Mouse (Mus musculus): Measurements from ENCODE around the gene Olfr1360. TPM values are rescaled to one million over a fixed set of nuclear protein-coding genes. Genes with fewer than 3 reads are reported as not detected.
A peak's percentile ranks its signal among the peaks of the same experiment; 100 is the strongest.
"Not testable (repeated sequence)": the region's sequence is repeated elsewhere in the genome, so short reads cannot be mapped to it uniquely, and the experiment has no call there.

The Olfr1360 gene
- not detected in 2 replicates for total RNA-seq (2017)

DNA sequence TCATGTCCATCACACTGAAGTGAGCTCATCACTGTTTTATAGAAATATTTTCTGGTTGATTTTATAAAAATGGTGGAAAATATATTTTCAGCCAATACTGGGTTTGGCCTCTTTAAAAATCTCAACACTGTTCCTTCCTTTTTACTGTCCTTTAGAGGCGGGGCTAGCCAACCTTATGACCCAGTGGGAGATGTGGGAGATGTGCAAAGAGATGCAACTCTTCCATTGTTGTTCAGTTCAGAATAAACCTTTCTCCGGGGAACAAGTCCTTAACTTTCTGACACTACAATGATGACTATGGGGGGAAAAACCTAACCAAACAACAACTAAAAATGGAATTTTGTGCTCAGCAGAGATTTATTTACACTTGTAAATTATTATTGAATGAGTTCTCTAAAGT is at the start of gene Olfr1360:
TSS of gene Olfr1360 (minus strand) at position 101 of the 400 bp plus-strand sequence.
- ATAC-seq (replicated peaks in 1 of 2; ENCODE audit: insufficient read depth in 1 of 2, low FRiP score in 2 of 2, low TSS enrichment in 1 of 2, low read depth in 1 of 2, poor library complexity in 2 of 2, severe bottlenecking in 2 of 2), result no peak

DNA sequence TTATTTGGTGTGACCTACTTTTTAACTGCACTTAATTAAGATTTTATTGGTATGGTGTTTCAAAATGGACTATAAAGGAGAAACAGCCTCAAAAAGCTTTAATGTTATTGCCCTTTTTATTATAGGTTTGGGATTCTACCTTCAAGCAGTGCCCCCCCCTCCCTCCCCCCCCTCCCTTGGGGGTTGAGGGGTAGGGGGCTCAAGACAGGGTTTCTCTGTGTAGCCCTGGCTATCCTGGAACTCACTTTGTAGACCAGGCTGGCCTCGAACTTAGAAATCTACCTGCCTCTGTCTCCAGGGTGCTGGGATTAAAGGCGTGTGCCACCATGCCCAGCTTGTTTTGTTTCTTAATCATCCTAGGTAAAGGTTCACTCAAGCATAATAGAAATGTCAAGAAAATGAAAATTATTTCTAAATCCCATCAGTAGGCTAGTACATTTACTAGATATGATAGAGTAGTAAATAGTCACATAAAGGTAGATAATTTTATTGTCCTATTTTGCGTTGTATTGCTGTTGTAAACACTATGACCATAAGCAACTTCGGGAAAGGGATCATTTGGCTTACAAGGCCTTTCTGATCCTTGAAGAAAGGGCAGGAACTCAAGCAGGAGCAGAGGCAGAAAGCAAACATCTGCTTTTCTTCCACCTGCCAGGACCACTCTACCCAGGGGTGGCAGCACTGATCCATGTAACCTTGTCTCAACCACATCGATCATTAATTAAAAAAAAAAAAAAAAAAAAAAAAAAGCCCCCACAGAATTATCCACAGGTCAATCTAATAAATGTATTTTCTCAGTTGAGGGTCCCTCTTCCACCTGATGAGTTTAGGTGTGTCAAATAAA is 46.0 kb upstream of the Olfr1360 start:
- ATAC-seq (replicated peaks in 1 of 2; ENCODE audit: insufficient read depth in 1 of 2, low FRiP score in 2 of 2, low TSS enrichment in 1 of 2, low read depth in 1 of 2, poor library complexity in 2 of 2, severe bottlenecking in 2 of 2), result no peak

- no peak for ATAC-seq (replicated peaks in 1 of 2; ENCODE audit: insufficient read depth in 1 of 2, low FRiP score in 2 of 2, low TSS enrichment in 1 of 2, low read depth in 1 of 2, poor library complexity in 2 of 2, severe bottlenecking in 2 of 2)
These were observed 45.2 kb upstream of the Olfr1360 start for GRCm38 (mm10) chr13:21722373-21722925.

GRCm38 (mm10) chr13:21721757-21722372 is 44.7 kb upstream of the Olfr1360 start, which contains the start of gene Hist1h2bm:
Hist1h2bm (plus strand) TSS chr13:21722044.
- ATAC-seq (replicated peaks in 1 of 2; ENCODE audit: insufficient read depth in 1 of 2, low FRiP score in 2 of 2, low TSS enrichment in 1 of 2, low read depth in 1 of 2, poor library complexity in 2 of 2, severe bottlenecking in 2 of 2), result peak; percentile 97 to 98

- not testable (repeated sequence) for ATAC-seq (replicated peaks in 1 of 2; ENCODE audit: insufficient read depth in 1 of 2, low FRiP score in 2 of 2, low TSS enrichment in 1 of 2, low read depth in 1 of 2, poor library complexity in 2 of 2, severe bottlenecking in 2 of 2)
These were observed 44.0 kb upstream of the Olfr1360 start for GRCm38 (mm10) chr13:21721107-21721756.

DNA sequence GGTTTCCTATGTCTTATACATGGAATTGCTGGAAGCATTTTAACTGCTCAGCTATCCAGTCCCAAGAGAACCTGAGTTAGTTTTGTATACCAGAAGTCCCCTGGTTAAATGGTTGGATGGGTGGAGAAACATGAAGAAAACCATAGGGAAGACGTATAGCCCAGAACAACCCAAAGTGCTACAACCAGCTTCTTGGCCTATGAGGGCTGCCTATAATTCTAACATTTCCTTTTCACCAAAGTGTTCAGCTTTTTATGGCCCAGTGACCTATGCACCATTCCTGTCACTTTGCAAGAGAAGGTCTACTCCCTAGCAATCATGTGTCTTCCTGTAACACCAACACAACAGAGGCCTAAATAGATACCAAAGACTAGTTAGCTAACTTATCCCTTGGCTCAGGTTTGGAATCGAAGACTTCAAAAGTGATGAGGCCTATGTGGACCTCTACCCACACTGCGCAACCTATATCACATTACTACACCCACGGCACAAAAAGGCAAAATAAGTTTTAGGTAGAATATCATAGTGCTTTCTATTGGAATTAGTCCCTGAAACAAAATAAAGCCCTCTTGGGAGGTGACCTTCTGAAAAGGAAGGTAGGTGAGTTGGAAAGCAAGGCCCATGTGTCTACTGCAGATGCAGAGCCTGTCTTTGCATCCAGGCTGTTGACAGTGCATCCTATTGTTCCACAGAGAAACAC is 41.3 kb upstream of the Olfr1360 start:
- ATAC-seq (replicated peaks in 1 of 2; ENCODE audit: insufficient read depth in 1 of 2, low FRiP score in 2 of 2, low TSS enrichment in 1 of 2, low read depth in 1 of 2, poor library complexity in 2 of 2, severe bottlenecking in 2 of 2), result no peak

GRCm38 (mm10) chr13:21717397-21718357 is 40.5 kb upstream of the Olfr1360 start, which contains the start of gene Hist1h3h:
Hist1h3h (plus strand) TSS chr13:21717659.
- peak; percentile 40 to 48; a peak in 3 of 4 replicates for ATAC-seq (replicated peaks in 1 of 2; ENCODE audit: insufficient read depth in 1 of 2, low FRiP score in 2 of 2, low TSS enrichment in 1 of 2, low read depth in 1 of 2, poor library complexity in 2 of 2, severe bottlenecking in 2 of 2)

DNA sequence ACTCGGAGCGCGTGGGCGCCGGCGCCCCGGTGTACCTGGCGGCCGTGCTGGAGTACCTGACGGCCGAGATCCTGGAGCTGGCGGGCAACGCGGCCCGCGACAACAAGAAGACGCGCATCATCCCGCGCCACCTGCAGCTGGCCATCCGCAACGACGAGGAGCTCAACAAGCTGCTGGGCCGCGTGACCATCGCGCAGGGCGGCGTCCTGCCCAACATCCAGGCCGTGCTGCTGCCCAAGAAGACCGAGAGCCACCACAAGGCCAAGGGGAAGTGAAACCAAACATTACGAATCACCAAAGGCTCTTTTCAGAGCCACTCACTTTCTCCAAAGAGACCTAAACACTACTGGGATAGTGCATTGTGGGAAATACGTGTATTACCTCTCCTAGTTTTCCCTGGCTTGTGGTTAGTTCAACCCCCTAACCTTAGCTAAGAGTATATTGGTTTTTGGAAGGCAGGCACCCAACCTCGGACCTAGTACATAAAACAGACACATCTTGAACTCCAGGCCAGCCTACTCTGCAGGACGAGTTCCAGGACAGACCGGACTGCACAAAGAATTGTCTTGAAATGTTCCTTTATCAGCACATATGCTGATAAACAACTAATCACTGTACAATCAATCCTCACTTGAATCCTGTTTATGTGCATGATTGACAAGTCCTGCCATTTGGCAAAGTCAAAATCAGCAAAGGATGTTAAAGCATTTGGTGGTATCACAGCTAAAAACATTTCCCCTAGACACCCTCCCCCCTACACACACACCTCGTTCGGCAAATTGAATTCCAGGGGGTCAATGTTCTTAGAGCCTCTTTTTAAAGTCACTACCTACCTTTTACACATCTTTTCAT is 39.6 kb upstream of the Olfr1360 start:
- ATAC-seq (replicated peaks in 1 of 2; ENCODE audit: insufficient read depth in 1 of 2, low FRiP score in 2 of 2, low TSS enrichment in 1 of 2, low read depth in 1 of 2, poor library complexity in 2 of 2, severe bottlenecking in 2 of 2), result peak in 1 of 2 experiments; percentile 15; a peak in 2 of 4 replicates

GRCm38 (mm10) chr13:21715864-21716539 is 38.8 kb upstream of the Olfr1360 start, which contains the start of the genes Hist1h2bl and Hist1h2ai:
Hist1h2bl (minus strand) TSS chr13:21716143.
Hist1h2ai (plus strand) TSS chr13:21716422.
- peak; percentile 86 to 95 for ATAC-seq (replicated peaks in 1 of 2; ENCODE audit: insufficient read depth in 1 of 2, low FRiP score in 2 of 2, low TSS enrichment in 1 of 2, low read depth in 1 of 2, poor library complexity in 2 of 2, severe bottlenecking in 2 of 2)

DNA sequence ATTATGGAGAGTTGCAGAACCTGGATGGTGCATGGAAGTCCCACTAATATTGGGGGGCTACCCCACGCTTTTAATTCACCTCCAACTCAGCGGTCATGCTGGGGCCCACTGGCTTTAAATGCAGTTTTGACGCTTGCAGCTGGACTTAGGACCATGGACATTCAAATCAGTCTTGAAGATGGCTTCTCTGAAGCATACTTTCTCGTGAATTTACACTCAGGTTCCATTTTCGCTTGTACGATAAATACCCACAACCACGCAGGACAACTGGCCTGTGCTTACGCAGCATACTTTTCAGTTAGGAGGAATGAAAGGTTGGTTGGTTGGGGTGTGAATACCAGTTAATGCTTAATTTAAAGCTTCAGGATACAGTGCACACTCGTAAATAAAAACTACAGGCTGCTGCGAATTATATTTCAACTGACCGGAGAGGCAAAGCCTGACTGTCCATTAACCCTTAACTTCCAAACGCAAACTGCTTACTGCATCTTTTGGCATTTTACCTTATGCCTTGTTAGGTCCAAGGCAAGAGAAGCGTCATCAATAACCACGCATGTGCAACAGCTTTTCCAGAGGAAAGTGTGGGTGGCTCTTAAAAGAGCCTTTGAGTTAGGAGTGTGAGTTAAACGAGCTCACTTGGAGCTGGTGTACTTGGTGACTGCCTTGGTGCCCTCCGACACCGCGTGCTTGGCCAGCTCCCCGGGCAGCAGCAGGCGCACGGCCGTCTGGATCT is 38.1 kb upstream of the Olfr1360 start:
- no peak for ATAC-seq (replicated peaks in 1 of 2; ENCODE audit: insufficient read depth in 1 of 2, low FRiP score in 2 of 2, low TSS enrichment in 1 of 2, low read depth in 1 of 2, poor library complexity in 2 of 2, severe bottlenecking in 2 of 2)

DNA sequence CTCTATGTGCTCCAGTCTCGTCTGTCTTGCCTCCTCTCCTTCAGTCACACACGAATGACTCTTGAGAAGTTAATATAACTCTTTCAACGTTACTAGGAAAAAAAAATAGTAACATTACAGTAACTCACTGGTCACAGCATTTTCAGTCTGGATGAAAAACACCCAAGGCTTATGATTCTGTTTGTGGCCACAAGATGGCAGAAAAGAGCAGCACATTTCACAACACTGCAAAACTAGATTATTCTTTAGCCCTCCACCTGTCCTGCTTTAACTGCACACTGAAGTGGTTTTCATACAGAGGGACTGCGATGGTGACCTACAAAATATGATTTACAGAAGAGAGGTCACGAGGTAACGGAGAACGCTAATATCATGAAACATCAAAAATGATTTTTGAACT is 37.5 kb upstream of the Olfr1360 start:
- peak in 1 of 2 experiments; percentile 20; a peak in 1 of 4 replicates for ATAC-seq (replicated peaks in 1 of 2; ENCODE audit: insufficient read depth in 1 of 2, low FRiP score in 2 of 2, low TSS enrichment in 1 of 2, low read depth in 1 of 2, poor library complexity in 2 of 2, severe bottlenecking in 2 of 2)

GRCm38 (mm10) chr13:21711698-21712097 is 34.5 kb upstream of the Olfr1360 start:
- ATAC-seq (replicated peaks in 1 of 2; ENCODE audit: insufficient read depth in 1 of 2, low FRiP score in 2 of 2, low TSS enrichment in 1 of 2, low read depth in 1 of 2, poor library complexity in 2 of 2, severe bottlenecking in 2 of 2), result no peak

DNA sequence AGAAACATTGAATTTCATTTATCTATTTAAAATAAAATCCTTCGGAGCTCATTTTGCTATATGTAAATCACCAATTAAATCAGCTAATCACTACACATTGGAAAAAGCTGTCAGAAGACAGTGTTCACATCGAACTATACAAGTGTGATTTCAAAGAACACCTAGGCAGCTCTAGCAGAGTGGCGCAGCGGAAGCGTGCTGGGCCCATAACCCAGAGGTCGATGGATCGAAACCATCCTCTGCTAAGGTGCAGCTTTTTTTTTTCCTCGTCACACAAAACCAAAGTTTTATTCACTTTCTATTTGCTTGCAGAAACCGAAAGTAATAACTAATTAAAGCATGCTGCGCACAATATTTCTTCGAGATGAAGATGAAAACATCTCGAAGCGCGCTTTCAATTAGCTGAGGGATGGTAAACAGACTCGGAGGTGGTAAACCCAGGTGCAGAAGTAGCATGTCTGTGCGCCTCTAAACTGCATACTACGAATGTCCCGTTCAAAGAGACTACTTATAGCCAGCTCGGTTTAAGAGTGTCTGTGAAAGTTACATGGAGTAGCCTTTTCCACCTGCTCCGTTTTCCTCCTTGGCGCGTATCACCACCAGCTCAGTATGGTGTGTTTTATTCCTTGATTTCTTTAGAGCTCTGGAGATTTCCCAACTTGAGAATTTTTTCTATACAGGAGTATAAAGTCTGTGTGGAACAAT is 33.8 kb upstream of the Olfr1360 start:
- peak; percentile 22 to 29; a peak in 3 of 4 replicates for ATAC-seq (replicated peaks in 1 of 2; ENCODE audit: insufficient read depth in 1 of 2, low FRiP score in 2 of 2, low TSS enrichment in 1 of 2, low read depth in 1 of 2, poor library complexity in 2 of 2, severe bottlenecking in 2 of 2)

All from hematopoietic stem cell, adult 5-6 weeks (primary cell).